Mouse (Mus musculus) hindbrain, embryonic 12.5 days (tissue): Measurements from ENCODE around the gene Vash1. TPM values are rescaled to one million over a fixed set of nuclear protein-coding genes. Genes with fewer than 3 reads are reported as not detected.

ENCODE experiments used
- ATAC-seq: fragments of 200-750 bp; cut with Nextera tagmentation; 2 replicates; pipeline ENCODE4 v1.8.0; 2017; ENCODE audit warnings: moderate TSS enrichment; ENCODE audit not compliant: low FRiP score
- H3K27ac ChIP-seq: fragments of 300-500 bp; sonication (generic); 2 replicates; pipeline ENCODE4 v1.5.1; 2016; ENCODE audit warnings: mild to moderate bottlenecking
- H3K27me3 ChIP-seq: fragments of 300-500 bp; sonication (generic); 2 replicates; pipeline ENCODE4 v1.6.1; 2016; ENCODE audit warnings: mild to moderate bottlenecking
- H3K36me3 ChIP-seq: fragments of 300-500 bp; sonication (generic); 2 replicates; pipeline ENCODE4 v1.6.1; 2016; ENCODE audit warnings: mild to moderate bottlenecking
- H3K4me1 ChIP-seq: fragments of 300-500 bp; sonication (generic); 2 replicates; pipeline ENCODE4 v1.6.1; 2016
- H3K4me2 ChIP-seq: fragments of 300-500 bp; sonication (generic); replicated peaks from 2 replicates; pipeline ENCODE4 v1.6.1; 2016; ENCODE audit warnings: mild to moderate bottlenecking
- H3K4me3 ChIP-seq: fragments of 300-500 bp; sonication (generic); 2 replicates; pipeline ENCODE4 v1.5.1; 2016; ENCODE audit warnings: mild to moderate bottlenecking
- H3K9ac ChIP-seq: fragments of 300-500 bp; sonication (generic); 2 replicates; pipeline ENCODE4 v1.6.1; 2016; ENCODE audit warnings: mild to moderate bottlenecking, moderate library complexity
- H3K9me3 ChIP-seq: fragments of 300-500 bp; sonication (generic); replicated peaks from 2 replicates; pipeline ENCODE4 v1.6.1; 2016; ENCODE audit warnings: mild to moderate bottlenecking
- WGBS: fragments of 180-500 bp; shearing (Covaris S2); methylation state at CpG from one replicate; pipeline ENCODE4 v1.1.7; 2016; 5-methylcytosine and 5-hydroxymethylcytosine counted together
- polyA plus RNA-seq: library from polyadenylated mRNA; unstranded; fragments of >200 nt; fragmentation: Nextera tagmentation; extraction: Ambion mirVana; gene quantifications from 2 replicates; pipeline ENCODE4 v1.2.1, GENCODE M21; 2016

The Vash1 gene
- polyA plus RNA-seq, 1 experiment from 2014 or later = 34.4 TPM

GRCm38 (mm10) chr12:86686551-86687330 is 8.2 kb downstream of the Vash1 start:
- no peaks in the 10 kb centered on the region for H3K27me3 ChIP-seq
- peaks cover 27% of the 10 kb centered on the region for H3K4me1 ChIP-seq
- no peaks in the 10 kb centered on the region for H3K9me3 ChIP-seq
- ATAC-seq = no peak
- no peak overlapping the region for H3K9ac ChIP-seq
- WGBS = 60% methylated on average over 13 of the region's 13 CpGs
- H3K36me3 ChIP-seq = peaks cover 74% of the 10 kb centered on the region
- no peak overlapping the region; the same call in 1 of the 2 replicates for H3K27ac ChIP-seq
- no peak overlapping the region for H3K4me2 ChIP-seq
- H3K4me3 ChIP-seq = no peak overlapping the region

- Histone ChIP-seq H3K9ac (no peak overlapping the region), H3K36me3 (peaks cover 80% of the 10 kb centered on the region), H3K4me2 (no peak overlapping the region), H3K4me3 (no peak overlapping the region), H3K9me3 (no peaks in the 10 kb centered on the region), H3K4me1 (peaks cover 20% of the 10 kb centered on the region), H3K27ac (no peak overlapping the region), H3K27me3 (no peaks in the 10 kb centered on the region)
- 87% methylated on average over 4 of the region's 4 CpGs for WGBS
- ATAC-seq = no peak
Measured at GRCm38 (mm10) chr12:86687445-86687955, 9.0 kb downstream of the Vash1 start.

- 76% methylated on average over 4 of the region's 4 CpGs for WGBS
- Histone ChIP-seq H3K9ac (no peak overlapping the region), H3K4me2 (no peak overlapping the region), H3K4me3 (no peak overlapping the region), H3K27me3 (no peaks in the 10 kb centered on the region), H3K9me3 (no peaks in the 10 kb centered on the region), H3K36me3 (peaks cover 80% of the 10 kb centered on the region), H3K4me1 (peaks cover 14% of the 10 kb centered on the region), H3K27ac (no peak overlapping the region)
- ATAC-seq = no peak
Measured at GRCm38 (mm10) chr12:86687971-86688573, 9.6 kb downstream of the Vash1 start.

- no peak overlapping the region for H3K9ac ChIP-seq
- no peaks in the 10 kb centered on the region for H3K9me3 ChIP-seq
- H3K36me3 ChIP-seq = peaks cover 80% of the 10 kb centered on the region
- peaks cover 8% of the 10 kb centered on the region for H3K4me1 ChIP-seq
- no peak for ATAC-seq
- H3K27ac ChIP-seq = no peak overlapping the region
- H3K4me3 ChIP-seq = no peak overlapping the region
- no peak overlapping the region for H3K4me2 ChIP-seq
- 95% methylated on average over 27 of the region's 27 CpGs for WGBS
- no peaks in the 10 kb centered on the region for H3K27me3 ChIP-seq
Measured at GRCm38 (mm10) chr12:86688917-86689316, 10.4 kb downstream of the Vash1 start.

GRCm38 (mm10) chr12:86690700-86691485 is 12.4 kb downstream of the Vash1 start:
- Histone ChIP-seq H3K9ac (no peak overlapping the region), H3K4me1 (0 out of 2 replicates have a peak, but pooled peaks cover 3% of the 10 kb centered on the region), H3K4me2 (no peak overlapping the region), H3K4me3 (no peak overlapping the region), H3K27ac (no peak overlapping the region), H3K9me3 (no peaks in the 10 kb centered on the region), H3K27me3 (no peaks in the 10 kb centered on the region), H3K36me3 (peaks cover 79% of the 10 kb centered on the region)
- WGBS = 85% methylated on average over 12 of the region's 12 CpGs
- ATAC-seq = no peak

- Histone ChIP-seq H3K4me3 (no peak overlapping the region), H3K36me3 (peaks cover 75% of the 10 kb centered on the region), H3K9ac (no peak overlapping the region), H3K4me2 (no peak overlapping the region), H3K27ac (no peak overlapping the region), H3K27me3 (no peaks in the 10 kb centered on the region), H3K9me3 (no peaks in the 10 kb centered on the region), H3K4me1 (0 out of 2 replicates have a peak, but pooled peaks cover 1% of the 10 kb centered on the region)
- 74% methylated on average over 5 of the region's 5 CpGs for whole genome bisulfite sequencing
- ATAC-seq = no peak
Measured at GRCm38 (mm10) chr12:86692471-86693356, 14.2 kb downstream of the Vash1 start.

- Histone ChIP-seq H3K27ac (no peak overlapping the region), H3K4me1 (peaks cover 6% of the 10 kb centered on the region), H3K4me3 (no peak overlapping the region), H3K9me3 (no peaks in the 10 kb centered on the region), H3K9ac (no peak overlapping the region), H3K36me3 (peaks cover 70% of the 10 kb centered on the region), H3K4me2 (no peak overlapping the region), H3K27me3 (no peaks in the 10 kb centered on the region)
- ATAC-seq = no peak
Measured at GRCm38 (mm10) chr12:86693389-86693788, 14.9 kb downstream of the Vash1 start.

- 93% methylated on average over 1 of the region's 1 CpGs for WGBS
- peaks cover 16% of the 10 kb centered on the region for H3K4me1 ChIP-seq
- H3K9ac ChIP-seq = no peak overlapping the region
- H3K36me3 ChIP-seq = peaks cover 62% of the 10 kb centered on the region
- H3K4me2 ChIP-seq = no peak overlapping the region
- H3K9me3 ChIP-seq = no peaks in the 10 kb centered on the region
- no peak overlapping the region for H3K27ac ChIP-seq
- H3K4me3 ChIP-seq = no peak overlapping the region
- no peak for ATAC-seq
- H3K27me3 ChIP-seq = no peaks in the 10 kb centered on the region
Measured at GRCm38 (mm10) chr12:86694441-86694840, 15.9 kb downstream of the Vash1 start.

- H3K9me3 ChIP-seq = no peaks in the 10 kb centered on the region
Measured at GRCm38 (mm10) chr12:86697996-86698395, 19.5 kb downstream of the Vash1 start.

GRCm38 (mm10) chr12:86698537-86698936 is 20.0 kb downstream of the Vash1 start:
- no peak overlapping the region for H3K4me3 ChIP-seq
- H3K9me3 ChIP-seq = no peaks in the 10 kb centered on the region
- H3K27me3 ChIP-seq = no peaks in the 10 kb centered on the region
- H3K4me2 ChIP-seq = peak overlapping the region; percentile 29; the same call in 1 of the 2 replicates
- ATAC-seq = no peak
- H3K36me3 ChIP-seq = peaks cover 31% of the 10 kb centered on the region
- peaks cover 42% of the 10 kb centered on the region for H3K4me1 ChIP-seq
- H3K27ac ChIP-seq = peak overlapping the region; percentile 84
- H3K9ac ChIP-seq = no peak overlapping the region

More at GRCm38 (mm10) chr12:86697996-86698395, 19.5 kb downstream of the Vash1 start:
- Histone ChIP-seq H3K9ac (no peak overlapping the region), H3K4me1 (peaks cover 42% of the 10 kb centered on the region), H3K4me3 (no peak overlapping the region), H3K36me3 (peaks cover 32% of the 10 kb centered on the region), H3K27ac (0 out of 2 replicates have a peak overlapping the region, but pooled peaks have one; percentile 84), H3K27me3 (no peaks in the 10 kb centered on the region), H3K4me2 (no peak overlapping the region)
- peak; percentile 21; the same call in 1 of the 2 replicates for ATAC-seq
- WGBS = 54% methylated on average over 2 of the region's 2 CpGs
